Mouse (Mus musculus) cerebellum, adult 9-11 months (tissue): ENCODE results near the gene Hnrnpu.

Experiments used
- DNase-seq: peaks from one replicate; pipeline ENCODE4 v3.0.0; 2022

Gene Hnrnpu

DNA sequence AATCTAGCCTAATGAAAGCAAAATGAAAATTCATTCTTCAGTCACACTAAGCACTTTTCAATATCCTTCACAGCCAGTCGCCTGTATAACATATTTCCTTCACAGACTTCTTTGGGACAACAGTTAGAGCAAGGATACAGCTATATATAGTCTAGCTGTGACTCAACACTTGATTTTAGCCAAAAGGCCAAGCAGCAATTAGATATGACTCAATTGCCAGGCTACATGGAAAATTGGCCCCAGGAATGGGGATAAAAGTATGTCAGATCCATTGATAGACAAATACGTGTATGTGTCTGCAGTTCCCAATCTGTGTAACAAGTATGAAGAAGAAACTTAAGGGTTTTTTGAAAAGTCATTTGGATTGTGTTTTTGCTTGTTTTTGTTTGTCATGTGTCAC is 2.6 kb upstream of the Hnrnpu start:
- no peak for DNase-seq

DNA sequence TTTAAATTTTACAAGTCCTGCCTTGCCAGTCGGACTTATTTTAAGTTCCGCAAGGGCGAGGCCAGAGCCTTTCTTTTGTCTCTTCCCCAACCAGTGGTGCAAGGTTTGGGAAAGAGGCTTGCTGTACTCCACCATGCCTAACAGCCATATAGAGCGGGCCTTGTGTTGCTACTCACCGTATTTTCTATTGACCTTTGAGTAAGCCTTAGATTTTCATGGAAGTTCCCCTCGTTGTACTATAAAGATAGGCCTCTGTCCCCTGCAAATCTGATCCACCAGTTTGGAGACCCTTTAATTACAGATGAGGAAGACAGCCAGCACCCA is 683 bp upstream of the Hnrnpu start:
- DNase-seq = peak; percentile 57

DNA sequence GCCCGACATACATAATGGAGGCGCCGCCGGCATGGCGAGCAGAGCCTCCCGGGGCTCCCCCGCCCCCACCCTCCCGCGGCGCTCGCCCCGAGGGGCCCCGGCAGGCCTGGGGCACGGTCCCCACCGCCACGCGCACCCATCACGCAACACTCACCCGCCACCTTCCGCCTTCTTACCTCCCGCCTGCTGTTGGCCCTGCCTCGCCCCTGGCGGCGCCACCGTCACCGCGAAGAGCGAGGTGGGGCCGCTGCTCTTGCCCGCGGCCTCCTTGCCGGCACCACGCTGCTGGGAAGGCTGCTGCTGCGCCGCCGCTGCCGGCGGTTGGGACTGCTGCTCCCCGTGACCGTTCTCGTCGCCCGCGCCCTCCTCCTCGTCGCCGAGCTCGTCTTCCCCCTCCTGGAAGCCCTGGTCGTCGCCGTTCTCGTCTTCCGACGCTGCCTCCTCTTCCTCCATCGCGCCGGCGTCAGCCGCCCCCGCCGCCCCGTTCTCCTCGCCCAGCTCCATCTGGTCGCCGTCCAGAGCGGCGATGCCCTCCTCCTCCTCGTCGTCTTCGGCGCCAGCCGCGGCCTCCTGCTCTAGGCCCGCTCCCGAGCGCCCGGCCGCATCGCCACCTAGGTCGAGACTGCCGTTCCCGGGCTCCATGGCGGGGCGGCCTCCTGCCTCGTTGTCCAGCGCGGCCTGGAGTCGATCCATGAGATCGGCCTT is 668 bp downstream of the Hnrnpu start:
- DNase-seq = no peak

DNA sequence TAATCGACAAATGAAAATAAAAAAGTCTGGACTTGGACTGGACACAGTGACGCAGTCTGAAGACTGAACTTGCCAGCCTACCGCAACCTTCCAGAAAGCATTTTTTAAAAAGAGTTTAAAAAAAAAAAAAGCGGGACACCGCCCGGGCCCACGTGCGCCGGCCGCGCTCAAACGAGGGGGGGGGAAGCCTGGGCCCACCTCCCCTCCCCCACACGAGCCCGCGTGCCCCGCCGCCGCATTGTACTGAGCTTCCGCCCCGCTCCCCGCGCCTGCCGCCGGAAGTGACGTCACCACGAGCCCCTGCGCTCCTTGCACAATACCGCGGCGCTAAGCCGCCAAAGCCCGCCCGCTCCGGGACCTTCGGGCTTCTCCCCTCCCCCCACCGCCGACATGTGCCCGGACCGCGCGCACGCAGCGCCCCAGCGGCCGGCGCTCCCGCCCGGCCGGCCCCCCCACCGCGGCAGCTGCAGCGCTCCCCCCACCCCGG is 1.3 kb downstream of the Hnrnpu start:
- peak; percentile 94 for DNase-seq

DNA sequence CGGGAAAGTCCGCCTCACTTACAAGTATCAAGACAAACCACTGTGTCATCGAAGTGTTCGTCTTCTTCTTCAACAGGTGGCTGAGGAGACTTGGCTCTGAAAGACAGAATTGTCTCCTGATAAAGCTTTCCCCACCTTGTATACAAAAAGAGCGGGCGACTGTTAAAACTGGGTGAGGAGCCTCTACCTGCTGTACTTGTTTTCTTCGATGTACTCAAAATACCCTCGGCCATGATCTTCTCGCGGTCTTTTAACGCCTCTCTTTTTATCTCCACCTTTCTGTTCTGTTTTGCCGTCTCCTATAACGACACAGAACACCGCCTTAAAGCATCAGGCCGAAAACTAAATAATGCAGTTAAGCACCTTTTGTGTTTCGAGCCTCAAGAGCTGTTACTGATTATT is 1.7 kb downstream of the Hnrnpu start:
- DNase-seq = no peak

DNA sequence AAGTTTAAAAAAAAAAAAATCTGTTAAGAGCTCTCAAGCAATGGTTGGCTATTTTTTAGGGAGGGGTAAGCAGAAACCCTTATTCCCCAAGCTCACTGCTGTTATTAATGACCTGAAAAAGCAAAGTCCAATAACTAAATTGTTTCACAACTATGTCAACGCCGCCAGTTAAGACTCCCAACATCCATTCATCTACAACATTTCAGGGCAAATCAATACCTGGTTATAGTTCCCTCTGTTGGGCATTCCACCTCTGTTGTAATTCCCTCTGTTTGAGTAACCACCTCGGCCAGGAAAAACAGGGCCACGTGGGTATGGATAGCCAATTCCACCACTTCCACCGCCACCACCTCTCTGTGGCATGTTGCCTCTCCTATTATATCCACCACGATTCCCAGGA is 7.7 kb downstream of the Hnrnpu start:
- no peak for DNase-seq

DNA sequence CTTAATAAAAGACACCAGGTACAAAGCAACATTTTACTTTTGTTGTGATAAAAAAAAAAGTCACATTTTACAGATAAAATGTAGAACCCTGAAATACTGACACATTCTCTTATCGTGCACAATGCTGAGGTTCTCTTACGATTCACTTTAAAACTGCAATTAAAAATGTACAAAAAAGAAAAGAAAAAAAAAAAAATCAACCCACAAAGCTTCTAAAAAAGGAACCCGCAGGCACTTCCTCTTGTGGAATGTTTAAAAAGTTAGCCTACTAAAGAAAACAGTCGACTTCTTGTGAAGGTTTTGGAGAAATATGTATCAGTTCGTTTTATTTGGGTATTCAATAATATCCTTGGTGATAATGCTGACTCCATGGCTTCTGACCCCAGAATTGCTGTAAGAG is 8.6 kb downstream of the Hnrnpu start:
- DNase-seq = no peak

DNA sequence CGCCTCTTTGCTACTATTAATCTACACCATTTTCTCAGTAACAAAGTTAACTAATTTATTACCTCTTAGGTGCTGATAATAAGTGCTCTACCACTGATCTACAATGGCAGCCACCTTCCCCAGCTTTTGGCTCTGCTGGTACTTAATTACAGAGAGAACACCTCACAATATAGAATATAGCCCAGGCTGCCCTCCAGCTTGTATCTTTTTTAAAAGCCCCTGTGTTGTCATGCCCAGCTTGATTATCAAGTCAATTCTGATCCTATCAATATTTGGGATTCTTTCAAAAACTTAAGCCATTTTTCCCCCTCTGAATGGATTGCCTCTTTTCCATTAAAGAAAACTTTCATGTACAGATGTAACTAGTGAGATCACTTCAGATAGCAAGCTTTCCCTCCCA is 10.6 kb downstream of the Hnrnpu start:
- no peak for DNase-seq

DNA sequence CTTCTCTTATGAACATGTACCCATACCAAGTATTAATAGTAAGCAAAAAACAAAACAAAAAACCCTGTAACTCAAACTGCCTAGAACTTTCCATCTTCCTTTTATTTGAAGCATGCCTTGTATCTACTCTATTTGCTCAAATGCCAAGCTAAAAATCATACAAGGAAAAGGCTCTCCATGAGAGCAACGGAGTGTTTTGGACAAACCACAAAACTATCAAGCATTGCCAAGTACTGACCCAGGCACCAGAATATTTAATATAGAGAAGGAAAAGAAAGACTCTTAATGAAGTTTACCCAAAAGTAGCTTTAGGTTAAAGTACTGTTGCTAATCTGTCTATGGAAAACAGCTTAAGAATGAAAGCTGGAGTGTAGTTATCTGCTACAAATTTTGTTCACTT is 11.2 kb downstream of the Hnrnpu start:
- no peak for DNase-seq

DNA sequence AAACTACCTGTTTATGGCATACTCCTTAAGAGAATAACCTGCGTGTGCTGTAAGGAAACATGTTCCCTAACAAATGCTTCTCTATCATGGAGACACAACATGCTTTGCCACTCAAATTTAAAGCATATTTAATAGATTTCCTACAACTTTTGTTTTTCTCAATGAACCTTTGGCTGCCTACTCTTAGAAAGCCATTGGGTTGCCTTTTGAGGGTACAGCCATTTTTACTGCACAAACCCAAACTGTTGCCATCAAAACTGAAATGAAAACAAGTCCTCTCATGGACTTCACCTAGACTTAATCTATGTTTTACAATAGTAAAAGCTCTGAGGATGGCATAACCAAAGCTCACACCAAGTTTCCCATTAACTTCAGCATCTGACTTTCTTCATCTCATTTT is 13.0 kb downstream of the Hnrnpu start:
- no peak for DNase-seq

DNA sequence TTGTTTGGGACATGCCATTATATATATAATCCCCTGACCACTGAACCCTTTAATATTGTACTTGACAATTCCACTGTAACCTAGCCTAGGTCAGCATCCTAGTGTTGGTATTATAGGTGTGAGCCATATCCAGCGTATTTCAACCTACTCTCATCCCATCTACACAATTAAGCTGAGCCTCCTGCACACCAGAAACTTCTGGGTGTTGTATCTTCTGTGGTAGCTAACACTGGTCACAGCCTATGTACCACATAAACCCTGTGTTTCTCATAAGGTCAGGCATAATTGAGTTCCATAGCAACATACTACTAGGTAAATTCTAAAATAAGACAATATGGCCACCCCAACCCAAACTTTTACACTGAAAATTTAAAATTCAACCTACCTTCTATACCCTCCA is 14.4 kb downstream of the Hnrnpu start:
- DNase-seq = no peak

DNA sequence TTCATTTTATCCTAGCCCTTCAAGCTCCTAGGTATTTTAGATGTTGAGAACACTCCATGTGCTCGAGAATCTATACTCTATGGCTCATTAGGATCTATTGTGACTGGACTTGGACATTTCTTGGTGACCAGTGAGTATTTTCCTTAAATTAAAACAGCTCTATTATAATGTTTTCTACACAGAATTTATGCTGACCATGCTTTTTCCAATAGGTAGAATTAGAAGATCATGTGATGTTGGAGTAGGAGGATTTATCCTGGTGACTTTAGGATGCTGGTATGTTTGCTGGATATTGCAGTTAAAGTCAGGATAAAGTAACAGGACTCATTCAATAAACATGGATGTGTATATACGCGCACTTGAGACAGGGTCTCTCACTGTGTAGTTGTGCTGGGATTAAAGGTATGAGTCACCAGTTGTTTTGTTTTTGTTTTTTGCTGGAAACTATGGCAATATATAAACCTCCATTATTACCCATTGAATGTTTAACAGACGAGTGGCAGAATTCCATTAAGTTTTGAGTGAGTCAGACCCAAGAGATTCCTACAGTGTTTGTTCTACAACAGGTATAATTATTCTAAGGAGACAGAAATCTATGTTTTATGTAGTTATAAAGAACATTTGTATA is 15.8 kb downstream of the Hnrnpu start:
- no peak for DNase-seq

DNA sequence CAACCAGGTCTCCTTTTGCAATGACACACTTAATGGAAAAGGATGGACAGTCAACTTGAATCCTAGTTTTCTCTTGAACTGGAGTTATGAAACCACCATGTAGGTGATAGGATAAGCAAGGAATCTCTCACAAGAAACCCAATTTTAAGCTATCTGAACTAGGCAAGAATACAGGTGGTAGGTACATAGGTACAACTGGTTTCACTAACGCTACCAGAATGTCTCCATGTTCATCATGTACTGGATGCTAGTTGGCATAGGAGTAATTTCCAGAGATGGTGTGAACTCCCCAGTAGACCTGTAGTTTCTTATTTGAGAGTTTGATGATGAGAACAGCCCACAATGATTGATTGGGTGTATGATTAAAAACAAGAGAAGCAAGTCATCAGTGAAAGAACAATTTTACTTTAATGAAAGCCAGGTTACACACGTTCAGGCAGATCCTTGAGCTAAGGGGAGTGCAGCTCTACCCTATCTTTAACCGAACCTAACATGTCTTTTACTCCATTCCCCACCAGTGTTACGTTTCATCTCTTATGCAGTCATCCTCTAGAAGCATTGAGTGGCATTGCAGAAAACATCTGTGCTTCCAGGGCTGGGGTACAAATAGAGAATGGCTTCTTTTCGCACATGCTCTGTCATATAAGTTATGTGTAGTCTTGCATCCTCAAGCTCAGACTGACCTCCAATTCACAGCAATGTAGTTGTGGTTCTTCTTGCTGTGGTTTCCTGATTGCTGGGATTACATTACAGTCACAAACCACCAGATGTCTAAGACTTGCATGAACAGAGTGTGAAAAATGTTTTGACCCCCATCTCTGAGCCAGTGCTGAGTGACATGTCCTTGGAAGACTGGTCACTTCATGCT is 16.6 kb downstream of the Hnrnpu start:
- no peak for DNase-seq

DNA sequence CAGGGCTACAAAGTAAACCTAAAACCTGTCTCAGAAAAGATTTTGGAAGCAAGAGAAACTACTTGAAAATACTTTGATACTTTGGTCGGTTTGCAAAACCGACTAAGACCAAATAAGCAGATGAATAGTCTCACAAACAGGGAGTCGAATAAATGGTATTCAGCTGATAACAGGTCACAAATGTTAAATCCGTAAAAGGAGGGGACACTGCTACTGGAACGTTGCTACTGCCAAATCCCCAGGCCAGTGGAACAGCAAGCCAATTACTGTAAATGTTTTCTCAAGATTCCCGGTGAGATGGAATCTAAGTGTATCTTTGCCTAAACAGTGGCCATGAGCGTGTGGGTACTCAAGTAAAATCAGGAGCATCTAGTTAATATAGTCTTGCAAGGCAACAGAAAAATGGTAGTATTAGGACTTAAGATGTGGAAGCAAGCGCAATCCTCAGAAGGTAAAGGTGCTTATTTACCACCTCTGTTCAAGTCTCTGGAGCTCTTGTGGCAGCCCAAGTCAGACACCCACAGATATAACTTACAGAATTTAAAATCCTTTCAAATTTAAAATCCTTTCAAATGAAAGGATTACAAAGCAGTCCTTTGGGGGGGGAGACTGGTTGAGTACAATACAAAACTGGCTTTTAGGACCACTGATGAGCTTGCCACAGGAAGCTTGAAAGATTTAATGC is 17.4 kb downstream of the Hnrnpu start:
- DNase-seq = no peak

DNA sequence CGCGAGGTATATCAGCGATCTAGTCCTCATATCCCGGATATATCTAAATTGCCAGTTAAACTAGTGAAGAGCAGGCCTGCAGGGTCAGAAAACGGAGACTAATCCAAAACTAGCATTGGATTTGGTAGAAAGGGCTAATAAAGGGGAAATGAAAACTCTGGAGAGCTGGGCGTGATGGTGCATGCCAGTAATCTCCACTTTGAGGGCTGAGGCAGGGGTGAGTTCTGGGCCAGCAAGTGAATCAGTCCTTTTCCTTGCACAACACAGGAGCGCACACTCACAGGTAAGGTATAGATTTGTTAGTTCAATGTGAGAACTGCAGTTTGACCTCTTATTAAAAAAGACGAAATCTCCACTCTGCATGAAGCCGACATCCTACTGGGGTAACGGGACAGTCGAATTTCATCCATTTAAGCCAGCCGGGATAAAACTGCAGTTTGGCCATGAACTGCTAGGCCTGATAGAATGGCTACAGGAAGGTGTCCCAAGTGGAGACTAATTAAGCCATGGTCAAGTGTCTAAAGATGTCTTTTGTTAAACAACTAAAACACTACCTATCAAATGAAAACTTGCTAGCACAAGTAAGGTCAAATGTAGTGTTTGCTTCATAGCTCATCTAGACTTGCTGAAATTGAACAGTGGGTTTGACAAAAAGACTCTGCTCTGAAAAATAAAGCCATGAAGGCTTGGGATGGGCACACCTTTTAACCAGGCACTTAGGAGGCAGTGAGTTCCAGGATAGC is 18.1 kb downstream of the Hnrnpu start:
- no peak for DNase-seq

DNA sequence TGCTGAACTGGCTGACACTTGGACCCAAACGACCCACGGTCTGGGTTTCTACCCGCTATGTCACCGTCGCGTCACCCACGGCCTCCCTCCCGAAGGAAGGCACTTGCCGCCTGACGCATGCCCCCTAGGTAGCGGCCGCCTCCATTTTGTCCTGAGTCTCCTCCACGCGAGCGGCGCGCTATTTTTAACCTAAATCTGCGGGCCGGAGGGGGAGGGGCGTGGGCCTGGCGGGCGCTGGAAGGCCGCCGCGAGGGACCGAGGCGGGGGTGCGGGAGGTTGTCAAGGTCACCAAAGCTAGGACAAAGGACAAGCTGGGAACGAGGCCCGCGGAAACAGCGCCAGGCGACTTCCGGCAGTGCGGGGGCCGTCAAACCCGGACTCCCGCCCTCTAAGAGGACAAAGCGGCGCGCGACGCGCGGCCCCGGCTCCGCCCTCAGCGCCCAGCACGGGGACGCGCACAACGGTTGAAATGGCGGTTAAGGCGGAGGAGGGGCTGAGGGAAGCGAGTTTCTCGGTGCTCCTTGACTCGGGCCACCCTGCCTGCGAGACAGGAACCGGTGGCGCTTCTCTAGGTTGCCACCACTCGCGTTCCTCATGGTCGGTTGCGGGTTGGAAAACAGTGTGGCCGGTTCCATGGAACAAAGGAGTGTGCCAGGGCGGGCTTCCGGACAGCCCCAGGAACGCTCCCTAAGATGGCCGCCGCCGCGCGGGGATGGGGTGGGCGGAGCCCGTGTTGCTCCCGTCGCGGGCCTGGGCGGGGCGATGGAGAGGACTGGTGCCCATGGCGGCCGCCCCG is 19.0 kb downstream of the Hnrnpu start, which contains the start of gene Cox20:
Gene Cox20, plus strand, starts transcription at position 742 of the 796 bp plus-strand sequence.
- DNase-seq = peak; percentile 98

DNA sequence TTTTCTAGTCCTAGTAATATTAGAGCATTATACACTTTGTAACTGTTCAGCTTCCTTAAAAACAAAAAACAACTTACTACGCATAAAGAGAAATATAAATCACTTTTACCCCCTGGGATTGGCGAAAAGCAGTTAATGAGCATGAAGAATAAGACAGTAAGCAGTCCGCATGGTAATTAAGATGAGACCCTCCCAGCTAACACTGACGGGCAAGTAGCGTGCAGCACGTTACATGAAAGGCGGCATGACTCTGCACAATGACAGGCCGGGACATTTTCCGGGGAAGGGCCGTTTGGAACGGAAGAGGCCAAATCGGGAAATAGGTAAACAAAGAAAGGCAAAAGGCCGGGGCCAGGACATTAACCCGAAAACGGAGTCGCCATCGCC is 19.6 kb downstream of the Hnrnpu start:
- no peak for DNase-seq

DNA sequence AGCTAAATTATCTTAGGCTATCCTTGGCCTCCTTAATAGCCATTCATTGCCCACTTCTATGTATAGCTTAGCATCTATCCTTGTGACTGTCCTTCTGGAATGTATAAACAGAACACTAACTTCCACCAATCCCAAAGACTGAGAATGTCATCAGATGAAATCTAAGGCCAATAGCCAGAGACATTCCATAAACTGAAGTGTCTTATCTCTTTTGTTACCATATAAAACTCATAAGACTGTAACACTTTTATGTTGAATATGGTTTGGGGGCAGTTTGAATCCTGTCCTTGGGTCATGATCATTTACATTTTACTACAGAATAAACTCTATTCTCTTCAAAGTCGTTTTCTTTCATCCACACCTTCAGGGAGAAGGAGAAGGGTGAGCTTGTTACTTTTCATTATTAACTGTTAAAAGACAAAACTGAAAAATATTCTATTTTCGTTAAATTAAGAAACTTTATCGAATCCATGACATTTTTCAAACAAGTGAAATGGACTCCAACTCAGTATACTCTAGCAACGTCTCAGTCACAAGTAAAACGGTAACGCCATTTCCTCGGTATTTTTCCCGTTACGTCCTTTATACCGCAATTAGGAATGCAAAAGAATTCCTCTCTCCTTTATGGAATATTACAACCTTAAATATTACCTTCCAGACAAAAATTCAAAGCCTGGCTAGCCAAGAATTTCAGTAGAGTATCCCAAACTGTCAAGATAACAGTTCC is 20.2 kb downstream of the Hnrnpu start:
- DNase-seq = no peak

DNA sequence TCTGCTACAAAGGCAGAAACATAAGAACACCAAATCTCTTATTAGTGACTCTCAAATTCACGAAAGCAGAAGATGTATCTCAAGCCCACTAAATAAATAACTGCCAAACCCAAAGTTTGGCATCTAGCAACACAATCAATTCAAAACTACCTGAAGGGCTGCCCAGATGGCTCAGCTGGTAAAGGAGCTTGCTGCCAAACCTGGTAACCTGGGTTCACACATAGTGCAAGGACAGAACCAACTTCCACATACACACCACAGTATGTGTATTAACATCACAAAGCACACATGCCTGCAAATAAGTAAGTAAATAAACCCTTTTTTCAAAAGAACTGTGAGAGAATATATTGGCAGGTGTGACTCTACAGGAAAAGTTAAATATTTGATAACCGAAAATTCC is 23.4 kb downstream of the Hnrnpu start:
- DNase-seq = no peak

DNA sequence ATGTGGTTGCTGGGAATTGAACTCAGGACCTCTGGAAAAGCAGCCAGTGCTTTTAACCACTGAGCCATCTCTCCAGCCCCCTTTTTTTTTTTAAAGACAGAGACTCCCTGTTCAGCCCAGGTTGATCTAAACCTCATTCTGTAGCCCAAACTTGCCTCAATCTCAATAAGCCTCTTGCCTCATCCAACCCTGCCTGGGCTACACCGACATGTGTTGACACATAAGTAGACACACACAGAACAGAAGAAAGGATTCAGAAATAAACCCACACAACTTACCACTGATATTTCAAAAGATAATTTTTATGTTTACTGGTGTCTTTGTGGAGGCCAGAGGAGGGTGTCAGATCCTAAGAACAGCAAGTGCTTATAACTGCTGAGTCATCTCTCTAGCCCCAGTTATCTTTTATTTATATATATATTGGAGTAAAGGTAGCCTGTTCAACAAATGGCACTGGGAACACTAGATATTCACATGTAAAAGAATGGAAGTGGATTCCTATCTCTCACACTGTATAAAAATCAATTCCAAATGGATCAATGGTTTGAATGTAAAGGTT is 24.5 kb downstream of the Hnrnpu start:
- no peak for DNase-seq

DNA sequence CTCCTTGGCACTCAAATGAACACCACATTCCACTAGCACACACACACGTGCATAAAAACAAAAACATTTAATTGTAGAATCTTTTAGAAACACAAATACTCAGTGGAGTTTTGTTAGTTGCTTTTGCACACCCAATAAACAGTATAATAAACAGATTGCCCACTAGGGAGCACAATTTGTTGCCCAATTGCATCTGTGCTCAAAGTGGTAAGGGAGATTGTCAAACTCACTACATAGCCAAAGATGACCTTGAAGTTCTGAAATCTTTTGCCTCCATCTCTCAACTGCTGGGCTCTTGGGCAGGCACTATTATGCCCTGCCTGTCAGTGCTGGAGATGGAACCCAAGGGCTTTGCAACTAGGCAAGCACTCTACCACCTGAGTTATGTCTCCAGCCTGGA is 27.5 kb downstream of the Hnrnpu start:
- DNase-seq = no peak
